Mouse (Mus musculus): Measurements from ENCODE around the gene Raph1. TPM values are rescaled to one million over a fixed set of nuclear protein-coding genes. Genes with fewer than 3 reads are reported as not detected.

The Raph1 gene
- polyA plus RNA-seq, 1 experiment, result 13.8 TPM

DNA sequence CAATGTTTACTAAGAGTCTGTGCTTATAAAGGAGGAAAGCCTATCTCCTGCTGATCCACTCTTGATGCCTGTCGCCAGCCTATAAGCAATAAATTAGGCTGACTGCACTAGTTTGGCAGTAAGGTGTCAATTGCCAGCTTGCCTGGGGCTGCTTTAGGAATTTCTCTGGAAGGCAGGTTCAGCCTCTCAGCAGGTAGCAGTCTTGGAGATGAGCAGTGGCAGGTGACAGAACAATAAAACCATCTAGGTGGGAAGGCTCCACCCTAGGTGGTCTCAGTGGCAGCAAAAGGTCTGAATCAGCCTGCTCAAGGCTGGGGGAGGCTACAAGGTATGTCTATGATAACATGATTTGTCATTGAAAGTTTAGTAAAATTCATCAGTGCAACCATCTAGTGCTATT lies 134.4 kb downstream of the Raph1 start:
- no peak for DNase-seq (ENCODE audit: low read depth)

Other genes starting within 250 kb of the Raph1 start
- 9.2 and 11.3 TPM in 2 replicates for gene Cyp20a1, start 223.8 kb downstream of the Raph1 start, polyA plus RNA-seq (2012; rRNA removed)
- 7.6 and 10.6 TPM in 2 replicates for gene Abi2, start 157.5 kb downstream of the Raph1 start, polyA plus RNA-seq (2012; rRNA removed)
- 0.19 and 0.27 TPM in 2 replicates for gene Cd28, start 149.7 kb upstream of the Raph1 start, polyA plus RNA-seq (2012; rRNA removed)